Mouse (Mus musculus) hindbrain, embryonic 15.5 days (tissue): ENCODE measurements at regions not wholly inside any gene's neighbourhood (a gene's known extent, or its start where the extent isn't known, plus 50 kb on each side); places are given as distances from the start of the nearest gene placed in this dataset.

Experiments
- ATAC-seq: fragments of 200-750 bp; cut with Nextera tagmentation; 2 replicates; pipeline ENCODE4 v1.8.0; 2017; ENCODE audit warnings: low read depth, moderate number of reproducible peaks, moderate TSS enrichment; ENCODE audit not compliant: low FRiP score
- H3K27ac ChIP-seq: fragments of 300-500 bp; sonication (generic); replicated peaks from 2 replicates; pipeline ENCODE4 v1.5.1; 2015; ENCODE audit warnings: mild to moderate bottlenecking, inconsistent platforms
- H3K27me3 ChIP-seq: fragments of 300-500 bp; sonication (generic); 2 replicates; pipeline ENCODE4 v1.6.1; 2015; ENCODE audit warnings: control low read depth, inconsistent platforms
- H3K36me3 ChIP-seq: fragments of 300-500 bp; sonication (generic); 2 replicates; pipeline ENCODE4 v1.6.1; 2015; ENCODE audit warnings: control low read depth, inconsistent platforms
- H3K4me1 ChIP-seq: fragments of 300-500 bp; sonication (generic); replicated peaks from 2 replicates; pipeline ENCODE4 v1.6.1; 2015; ENCODE audit warnings: control low read depth, inconsistent platforms
- H3K4me2 ChIP-seq: fragments of 300-500 bp; sonication (generic); 2 replicates; pipeline ENCODE4 v1.6.1; 2015; ENCODE audit warnings: moderate library complexity, mild to moderate bottlenecking, inconsistent platforms
- H3K4me3 ChIP-seq: fragments of 300-500 bp; sonication (generic); 2 replicates; pipeline ENCODE4 v1.5.1; 2015; ENCODE audit warnings: mild to moderate bottlenecking, inconsistent platforms
- H3K9ac ChIP-seq: fragments of 300-500 bp; sonication (generic); 2 replicates; pipeline ENCODE4 v1.6.1; 2015; ENCODE audit warnings: inconsistent platforms
- H3K9me3 ChIP-seq: fragments of 300-500 bp; sonication (generic); 2 replicates; pipeline ENCODE4 v1.6.1; 2016; ENCODE audit warnings: control low read depth, inconsistent platforms
- WGBS: fragments of 180-500 bp; shearing (Covaris S2); methylation state at CpG from one replicate; pipeline ENCODE4 v1.1.7; 2015; 5-methylcytosine and 5-hydroxymethylcytosine counted together

DNA sequence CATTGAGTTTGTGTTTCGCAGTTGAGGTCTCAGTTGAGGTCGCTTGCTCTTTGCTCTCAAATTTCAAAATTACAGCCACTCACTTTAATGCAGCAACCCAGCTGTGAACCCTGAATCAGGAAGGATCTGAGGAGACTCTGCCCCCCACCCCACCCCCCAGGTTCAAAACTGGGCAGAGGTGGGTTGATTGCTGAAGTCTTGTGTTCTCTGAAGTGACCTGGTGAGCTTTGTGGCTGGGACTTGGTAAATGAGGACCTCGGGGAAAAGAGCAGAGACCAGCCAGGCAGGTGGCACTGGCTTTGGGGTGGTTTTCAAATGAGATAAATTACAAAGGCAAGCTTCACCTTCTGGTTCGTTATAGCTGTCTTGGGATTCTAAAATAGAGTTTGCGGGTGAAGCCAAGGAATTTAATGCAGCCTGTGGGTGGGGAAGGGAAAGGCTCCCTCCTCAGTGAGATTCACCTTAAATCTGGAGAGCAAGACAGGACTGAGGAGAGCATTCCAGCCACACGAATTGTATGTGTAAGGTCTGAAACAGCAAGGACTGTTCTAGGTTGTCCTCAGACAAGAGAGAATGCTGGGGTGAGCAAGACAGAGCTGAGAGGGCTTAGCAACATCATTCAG, 145.7 kb downstream of the Cxcl12 start:
- Histone ChIP-seq H3K9me3 (no peaks in the 10 kb centered on the region), H3K4me2 (no peak overlapping the region), H3K4me3 (no peak overlapping the region), H3K9ac (no peak overlapping the region), H3K36me3 (no peaks in the 10 kb centered on the region), H3K4me1 (0 out of 2 replicates have a peak, but pooled peaks cover 5% of the 10 kb centered on the region), H3K27me3 (no peaks in the 10 kb centered on the region), H3K27ac (no peak overlapping the region)
- WGBS: 52% methylated on average over 6 of the region's 6 CpGs
- no peak for ATAC-seq

DNA sequence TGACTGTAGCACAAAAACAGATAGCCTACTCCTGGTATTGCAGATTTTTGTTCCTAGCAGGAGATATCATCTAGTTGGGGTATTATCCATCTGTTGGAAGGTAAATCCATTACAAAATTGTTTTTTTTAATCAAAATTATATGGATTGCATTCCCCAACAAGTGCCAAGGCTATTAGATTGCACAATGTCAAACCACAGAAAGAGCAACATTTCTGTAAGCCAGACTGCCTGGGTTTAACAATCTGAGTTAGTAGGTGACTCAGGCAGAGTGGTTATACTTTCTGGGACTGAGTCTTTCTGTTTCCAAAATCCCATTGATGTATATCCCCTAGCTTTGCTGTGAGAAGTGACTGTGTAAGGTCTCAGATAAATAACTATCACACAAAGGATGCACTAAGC, 155.0 kb downstream of the Cxcl12 start:
- H3K4me2 ChIP-seq: no peak overlapping the region
- ATAC-seq: no peak
- H3K9me3 ChIP-seq: no peaks in the 10 kb centered on the region
- no peak overlapping the region for H3K9ac ChIP-seq
- no peaks in the 10 kb centered on the region for H3K36me3 ChIP-seq
- no peaks in the 10 kb centered on the region for H3K4me1 ChIP-seq
- no peak overlapping the region for H3K27ac ChIP-seq
- no peaks in the 10 kb centered on the region for H3K27me3 ChIP-seq
- no peak overlapping the region for H3K4me3 ChIP-seq

DNA sequence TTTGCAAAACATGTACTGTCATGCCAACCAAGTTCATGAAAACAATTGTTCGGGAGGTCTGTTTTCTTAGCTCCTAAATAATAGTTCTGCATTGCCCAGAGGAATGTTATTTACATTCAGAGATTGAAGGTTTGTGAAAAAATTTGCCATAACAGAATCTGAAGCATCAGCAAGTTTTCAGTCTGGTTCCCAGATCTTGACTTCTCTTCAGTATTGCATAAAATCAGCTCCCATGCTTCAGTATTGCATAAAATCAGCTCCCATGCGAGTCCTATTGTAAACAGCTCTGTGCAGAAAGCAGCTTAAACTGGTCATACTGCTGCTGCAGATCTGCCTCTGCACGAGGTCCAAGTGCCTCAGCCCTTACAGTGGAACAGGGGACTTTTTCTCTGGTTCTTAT, 155.5 kb downstream of the Cxcl12 start:
- 75% methylated on average over 3 of the region's 3 CpGs for WGBS
- H3K36me3 ChIP-seq: no peaks in the 10 kb centered on the region

DNA sequence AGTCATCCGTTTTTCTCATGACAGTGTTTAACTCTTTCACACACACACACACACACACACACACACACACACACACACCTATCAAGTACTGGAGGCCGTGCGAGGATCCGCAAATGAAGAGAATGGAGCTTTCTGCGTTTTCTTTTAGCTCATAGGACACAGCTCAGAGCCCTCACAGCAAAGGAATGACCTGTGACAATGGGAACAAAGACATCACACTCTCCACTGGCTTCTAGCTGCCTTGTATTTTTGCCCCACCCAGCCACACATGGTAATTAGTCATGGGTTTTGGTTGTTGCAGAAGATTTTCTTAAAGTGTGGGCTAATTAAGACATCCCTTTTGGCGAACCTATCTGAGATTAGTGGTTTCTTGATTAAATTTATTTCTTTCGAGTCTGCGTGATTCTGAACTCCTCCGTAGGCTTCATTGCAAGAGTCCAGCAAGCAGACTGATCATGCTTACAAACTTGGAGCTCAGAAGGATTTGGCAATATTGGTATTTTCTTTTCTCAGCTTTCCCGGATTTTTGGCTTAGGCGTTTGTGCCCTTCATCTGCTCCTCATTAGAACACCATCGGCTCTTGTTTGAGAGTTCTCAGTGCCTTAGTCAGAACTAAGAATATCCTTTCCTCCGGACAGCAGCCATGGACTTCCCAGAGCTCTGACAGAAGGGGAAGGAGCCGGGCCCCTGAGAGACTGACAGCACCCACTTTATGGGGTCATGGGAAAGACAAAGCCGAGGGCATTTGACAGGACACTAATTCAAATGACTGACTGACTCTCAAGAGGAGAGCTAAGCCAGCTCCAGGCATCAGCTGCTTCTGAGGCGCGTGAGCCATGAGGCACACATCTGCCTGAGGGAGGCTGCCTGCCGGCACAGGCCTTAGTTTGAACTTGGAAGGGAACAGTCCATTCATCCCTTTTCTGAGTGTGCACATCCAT, 158.8 kb downstream of the Cxcl12 start:
- 26% methylated on average over 18 of the region's 18 CpGs for whole genome bisulfite sequencing
- no peak for ATAC-seq
- H3K9ac ChIP-seq: no peak overlapping the region

More for the DNA sequence above, 155.5 kb downstream of the Cxcl12 start:
- Histone ChIP-seq H3K4me3 (no peak overlapping the region), H3K9me3 (no peaks in the 10 kb centered on the region), H3K4me1 (no peaks in the 10 kb centered on the region), H3K9ac (no peak overlapping the region), H3K4me2 (no peak overlapping the region), H3K27me3 (no peaks in the 10 kb centered on the region), H3K27ac (no peak overlapping the region)
- ATAC-seq: no peak

DNA sequence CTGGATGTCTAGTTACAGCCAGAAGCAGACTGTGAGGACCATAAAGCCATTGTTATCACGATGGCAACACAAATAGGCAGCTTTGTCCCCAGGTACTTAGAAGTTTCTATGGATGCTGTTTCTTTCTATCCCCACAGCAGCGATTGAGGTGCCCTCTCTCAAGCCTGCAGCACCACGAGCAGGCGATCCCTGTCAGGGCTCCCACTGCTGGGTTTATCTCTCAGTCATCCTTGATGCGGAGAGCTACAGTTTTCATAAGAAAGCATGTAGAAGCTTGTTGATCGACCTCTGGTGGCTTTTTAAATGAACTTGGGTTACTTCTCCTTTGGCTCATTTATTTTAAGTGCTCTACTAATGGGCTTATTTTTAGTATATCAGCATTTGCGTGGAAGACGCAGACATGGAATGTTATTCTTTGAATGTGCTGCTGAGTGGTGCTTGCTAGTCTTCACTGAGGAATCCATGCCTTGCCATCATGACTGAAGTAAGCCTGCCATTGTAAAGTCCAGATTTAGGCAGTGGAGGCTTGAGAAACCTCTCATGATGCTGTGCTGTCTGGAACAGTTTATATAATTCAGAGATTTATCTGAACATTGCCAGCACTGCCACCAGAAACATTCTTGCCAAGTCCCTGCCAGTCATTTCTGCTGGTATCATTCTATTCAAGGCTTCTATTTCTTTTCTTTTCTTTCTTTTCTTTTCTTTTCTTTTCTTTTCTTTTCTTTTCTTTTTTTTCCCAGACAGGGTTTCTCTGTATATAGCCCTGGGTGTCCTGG, 161.0 kb downstream of the Cxcl12 start:
- whole genome bisulfite sequencing: 78% methylated on average over 8 of the region's 8 CpGs
- no peaks in the 10 kb centered on the region for H3K4me1 ChIP-seq
- H3K36me3 ChIP-seq: no peaks in the 10 kb centered on the region
- no peak overlapping the region for H3K27ac ChIP-seq
- H3K9me3 ChIP-seq: no peaks in the 10 kb centered on the region
- no peak overlapping the region for H3K9ac ChIP-seq
- no peaks in the 10 kb centered on the region for H3K27me3 ChIP-seq
- no peak overlapping the region for H3K4me2 ChIP-seq
- no peak for ATAC-seq
- H3K4me3 ChIP-seq: no peak overlapping the region

More for the DNA sequence above, 158.8 kb downstream of the Cxcl12 start:
- no peaks in the 10 kb centered on the region for H3K27me3 ChIP-seq
- no peak overlapping the region for H3K4me2 ChIP-seq
- no peak overlapping the region for H3K4me3 ChIP-seq
- H3K9me3 ChIP-seq: no peaks in the 10 kb centered on the region
- no peak overlapping the region for H3K27ac ChIP-seq
- H3K36me3 ChIP-seq: no peaks in the 10 kb centered on the region
- H3K4me1 ChIP-seq: no peaks in the 10 kb centered on the region

DNA sequence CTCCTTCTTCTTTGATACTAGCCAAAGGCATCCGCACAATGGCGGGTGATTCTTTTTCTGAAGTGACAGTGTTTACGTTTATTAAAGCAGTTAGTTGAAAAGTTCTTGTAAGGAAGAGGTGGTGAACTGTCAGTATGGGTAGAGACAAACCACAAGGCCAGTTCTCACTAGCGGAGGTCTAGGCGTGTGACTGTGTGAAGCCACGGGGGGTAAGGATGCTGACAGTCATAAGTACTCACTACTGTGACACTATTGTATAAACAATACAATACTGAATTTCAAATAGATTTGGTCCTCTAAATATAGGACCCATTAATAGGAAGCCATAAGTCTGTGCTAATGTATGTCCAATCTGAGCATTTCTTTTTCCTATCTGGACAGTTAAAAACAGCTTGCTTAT, 161.9 kb downstream of the Cxcl12 start:
- no peak for ATAC-seq
- Histone ChIP-seq H3K27ac (no peak overlapping the region), H3K9ac (no peak overlapping the region), H3K36me3 (no peaks in the 10 kb centered on the region), H3K4me2 (no peak overlapping the region), H3K4me3 (no peak overlapping the region), H3K9me3 (no peaks in the 10 kb centered on the region), H3K4me1 (no peaks in the 10 kb centered on the region), H3K27me3 (no peaks in the 10 kb centered on the region)
- 83% methylated on average over 6 of the region's 6 CpGs for WGBS

DNA sequence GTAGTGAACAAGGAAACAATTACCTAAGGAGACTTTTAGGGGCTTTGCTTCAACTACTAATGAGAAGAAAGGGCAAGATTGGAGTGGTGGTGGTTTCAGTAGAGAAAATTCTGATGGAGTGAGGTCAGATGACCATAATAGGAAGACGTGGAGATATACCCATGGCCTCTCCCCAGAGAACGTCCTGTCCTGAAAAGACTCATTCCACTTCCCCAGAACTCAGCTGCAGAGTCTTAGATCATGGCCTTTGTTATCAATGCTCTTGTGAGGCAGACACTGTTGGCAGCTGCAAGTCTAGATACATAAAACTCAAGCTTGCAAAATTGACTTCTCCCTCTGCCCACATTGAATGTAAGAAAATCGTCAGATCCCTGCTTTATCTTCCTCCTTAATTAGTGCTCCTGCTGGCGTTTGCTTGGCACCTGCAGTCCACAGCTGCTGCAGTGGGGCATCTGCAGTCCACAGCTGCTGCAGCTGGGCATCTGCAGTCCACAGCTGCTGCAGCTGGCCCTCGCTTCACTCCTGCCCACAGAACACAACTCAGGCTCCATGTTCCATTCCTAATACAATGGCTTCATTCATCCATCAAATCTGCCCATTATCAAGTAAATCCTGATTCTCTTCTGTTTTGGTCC, 162.5 kb downstream of the Cxcl12 start:
- H3K4me1 ChIP-seq: no peaks in the 10 kb centered on the region
- H3K9ac ChIP-seq: no peak overlapping the region
- H3K4me3 ChIP-seq: no peak overlapping the region
- no peaks in the 10 kb centered on the region for H3K9me3 ChIP-seq
- no peak overlapping the region for H3K27ac ChIP-seq
- 28% methylated on average over 5 of the region's 5 CpGs for WGBS
- ATAC-seq: no peak
- no peak overlapping the region for H3K4me2 ChIP-seq
- H3K36me3 ChIP-seq: no peaks in the 10 kb centered on the region
- H3K27me3 ChIP-seq: no peaks in the 10 kb centered on the region

DNA sequence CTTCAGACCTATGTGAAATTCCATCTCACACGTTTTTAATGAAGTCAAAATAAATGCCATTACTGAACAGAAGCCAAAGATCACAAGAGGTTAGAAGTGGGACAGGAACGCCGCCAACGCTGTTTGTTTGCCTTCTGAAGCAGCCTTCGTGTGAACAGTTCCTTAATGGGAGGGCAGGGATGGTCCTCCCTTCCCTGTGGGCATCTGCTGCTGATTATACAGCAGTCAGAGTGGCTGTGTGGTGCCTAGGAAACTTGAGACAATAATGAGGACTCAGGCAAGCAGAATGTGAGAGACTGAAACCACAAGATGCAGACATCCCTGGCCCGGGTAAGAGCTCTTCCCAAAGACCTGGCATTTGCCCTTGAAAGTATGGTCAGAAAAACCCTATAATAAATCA, 164.3 kb downstream of the Cxcl12 start:
- no peaks in the 10 kb centered on the region for H3K36me3 ChIP-seq
- H3K27ac ChIP-seq: no peak overlapping the region
- no peak overlapping the region for H3K4me3 ChIP-seq
- H3K4me1 ChIP-seq: no peaks in the 10 kb centered on the region
- ATAC-seq: no peak
- H3K9me3 ChIP-seq: no peaks in the 10 kb centered on the region
- no peak overlapping the region for H3K4me2 ChIP-seq
- no peak overlapping the region for H3K9ac ChIP-seq
- no peaks in the 10 kb centered on the region for H3K27me3 ChIP-seq
- 60% methylated on average over 6 of the region's 6 CpGs for WGBS

DNA sequence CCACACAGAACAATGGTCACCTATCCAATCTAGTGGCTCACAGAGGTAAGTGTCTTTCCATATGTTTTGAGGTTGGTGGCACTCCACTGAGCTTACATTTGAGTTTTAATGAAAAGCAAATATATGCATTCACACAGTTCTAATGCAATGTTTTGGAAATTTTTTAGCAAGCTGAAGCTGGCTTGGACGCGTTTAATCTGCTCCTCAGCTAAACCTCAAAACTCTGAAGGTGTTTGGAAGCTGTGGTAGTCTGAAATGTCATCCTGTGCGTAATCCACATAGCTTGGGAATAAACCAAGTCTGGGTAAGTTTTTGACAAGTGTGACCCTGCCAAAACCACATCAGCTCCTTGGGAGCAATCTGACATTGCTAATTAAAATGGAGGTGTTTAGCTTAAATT, 173.8 kb downstream of the Cxcl12 start:
- H3K9me3 ChIP-seq: peaks cover 4% of the 10 kb centered on the region; the same call in 1 of the 2 replicates
- H3K4me2 ChIP-seq: no peak overlapping the region
- H3K36me3 ChIP-seq: no peaks in the 10 kb centered on the region
- H3K4me3 ChIP-seq: no peak overlapping the region
- H3K4me1 ChIP-seq: no peaks in the 10 kb centered on the region
- no peak overlapping the region for H3K27ac ChIP-seq
- no peaks in the 10 kb centered on the region for H3K27me3 ChIP-seq
- no peak overlapping the region for H3K9ac ChIP-seq
- ATAC-seq: no peak
- 89% methylated on average over 3 of the region's 3 CpGs for WGBS

DNA sequence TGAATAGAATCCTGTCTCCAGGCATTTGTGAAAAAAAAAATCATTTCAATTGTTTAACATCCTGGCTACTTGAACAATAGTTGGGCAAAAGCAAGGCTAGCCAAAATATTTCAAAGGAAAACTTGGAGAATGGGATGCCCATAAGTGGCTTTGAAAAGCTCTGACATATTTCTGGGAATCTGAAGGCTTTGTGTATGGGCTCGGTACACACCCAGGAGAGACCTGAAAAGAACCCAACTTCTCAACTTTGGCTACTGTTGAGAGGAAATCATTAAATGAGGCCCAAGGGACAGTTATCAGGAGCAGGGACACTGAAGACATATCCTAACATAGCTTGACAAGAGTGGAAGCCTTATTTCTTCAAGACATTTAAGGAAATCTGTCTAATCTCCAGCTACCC, 179.0 kb downstream of the Cxcl12 start:
- no peaks in the 10 kb centered on the region for H3K4me1 ChIP-seq
- ATAC-seq: no peak
- H3K9ac ChIP-seq: no peak overlapping the region
- no peaks in the 10 kb centered on the region for H3K27me3 ChIP-seq
- no peak overlapping the region for H3K27ac ChIP-seq
- H3K36me3 ChIP-seq: no peaks in the 10 kb centered on the region
- WGBS: 90% methylated on average over 1 of the region's 1 CpGs
- H3K4me3 ChIP-seq: no peak overlapping the region
- H3K9me3 ChIP-seq: peaks cover 4% of the 10 kb centered on the region; the same call in 1 of the 2 replicates
- H3K4me2 ChIP-seq: no peak overlapping the region

DNA sequence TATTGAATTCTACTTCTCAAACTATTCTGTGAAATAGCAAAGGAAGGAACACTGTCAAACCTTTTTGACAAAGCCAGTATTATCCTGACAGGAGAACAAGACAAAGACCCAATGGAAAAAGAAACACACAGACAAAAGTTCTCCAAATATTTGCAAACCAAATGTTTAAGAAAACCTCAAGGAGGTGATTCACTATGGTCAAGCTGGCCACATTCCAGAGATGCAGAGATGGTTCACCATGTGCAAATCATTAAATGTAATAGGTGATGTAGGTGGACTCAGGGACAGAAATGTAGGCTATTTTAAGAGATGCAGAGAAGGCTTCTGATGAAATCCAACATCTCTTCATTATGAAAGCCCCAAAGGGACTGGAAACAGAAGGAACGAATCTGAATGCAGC, 183.5 kb downstream of the Cxcl12 start:
- WGBS: 74% methylated on average over 1 of the region's 1 CpGs
- no peak for ATAC-seq
- H3K4me1 ChIP-seq: no peaks in the 10 kb centered on the region
- H3K27ac ChIP-seq: no peak overlapping the region
- H3K4me3 ChIP-seq: no peak overlapping the region
- H3K27me3 ChIP-seq: no peaks in the 10 kb centered on the region
- no peak overlapping the region for H3K9ac ChIP-seq
- H3K9me3 ChIP-seq: no peaks in the 10 kb centered on the region
- H3K4me2 ChIP-seq: no peak overlapping the region
- no peaks in the 10 kb centered on the region for H3K36me3 ChIP-seq

DNA sequence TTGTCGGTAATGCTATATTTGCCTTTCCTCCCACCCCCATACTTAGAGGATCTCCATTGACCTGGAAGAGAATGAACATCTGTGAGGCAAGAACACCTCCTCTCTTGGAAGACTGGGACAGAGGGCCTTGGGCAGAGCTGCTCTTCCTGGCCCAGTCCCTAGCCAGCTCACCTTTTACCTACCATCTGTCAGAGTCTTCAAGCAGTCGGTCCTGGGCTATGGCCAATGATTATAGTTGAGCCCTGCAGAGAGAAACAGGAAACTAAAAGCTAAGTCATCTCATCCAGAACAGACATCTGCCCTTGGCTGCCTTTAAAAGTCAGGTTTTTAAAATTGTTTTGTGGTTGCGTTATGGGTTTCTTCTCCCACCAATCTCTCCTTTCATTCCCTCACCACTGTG, 184.8 kb downstream of the Cxcl12 start:
- Histone ChIP-seq H3K4me3 (no peak overlapping the region), H3K4me2 (no peak overlapping the region), H3K9ac (no peak overlapping the region), H3K27me3 (no peaks in the 10 kb centered on the region), H3K27ac (no peak overlapping the region), H3K36me3 (no peaks in the 10 kb centered on the region), H3K9me3 (no peaks in the 10 kb centered on the region), H3K4me1 (no peaks in the 10 kb centered on the region)
- WGBS: 91% methylated on average over 3 of the region's 3 CpGs
- ATAC-seq: no peak
